Mouse (Mus musculus): ENCODE data around the gene Zmat1.
"Not testable (repeated sequence)": the region's sequence is repeated elsewhere in the genome, so short reads cannot be mapped to it uniquely, and the experiment has no call there.

- not testable (repeated sequence) for TF ChIP-seq CTCF (IDR thresholded peaks at IDR 0.05; ENCODE audit: borderline replicate concordance, insufficient read depth, low read length); POLR2A (IDR thresholded peaks at IDR 0.05; ENCODE audit: low read depth, low read length)
Measured at GRCm38 (mm10) chrX:135053939-135054338, 44.9 kb upstream of the Zmat1 start.

All from embryonic fibroblast, embryonic 13.5 days (primary cell).